Mouse (Mus musculus) splenic B cell, adult 2 months (primary cell): ENCODE results near the gene Cfap54.

ENCODE experiments used
- DNase-seq: peaks from one replicate; pipeline ENCODE4 v3.0.0-alpha.2; 2011; ENCODE audit warnings: low read depth, low spot score
- H3K27me3 ChIP-seq: 2 replicates; pipeline ENCODE4 v1.6.1; 2012; ENCODE audit warnings: mild to moderate bottlenecking, low read length, moderate library complexity, mixed read lengths; ENCODE audit not compliant: control insufficient read depth, poor library complexity, insufficient read depth, severe bottlenecking
- H3K36me3 ChIP-seq: 2 replicates; pipeline ENCODE4 v1.6.1; 2012; ENCODE audit warnings: mild to moderate bottlenecking, low read length, moderate library complexity, mixed read lengths; ENCODE audit not compliant: control insufficient read depth, poor library complexity, insufficient read depth, severe bottlenecking

The Cfap54 gene

GRCm38 (mm10) chr10:92878000-92878399, 203.4 kb downstream of the Cfap54 start:
- no peak for DNase-seq
- H3K27me3 ChIP-seq: no peaks in the 10 kb centered on the region
- H3K36me3 ChIP-seq: no peaks in the 10 kb centered on the region

DNA sequence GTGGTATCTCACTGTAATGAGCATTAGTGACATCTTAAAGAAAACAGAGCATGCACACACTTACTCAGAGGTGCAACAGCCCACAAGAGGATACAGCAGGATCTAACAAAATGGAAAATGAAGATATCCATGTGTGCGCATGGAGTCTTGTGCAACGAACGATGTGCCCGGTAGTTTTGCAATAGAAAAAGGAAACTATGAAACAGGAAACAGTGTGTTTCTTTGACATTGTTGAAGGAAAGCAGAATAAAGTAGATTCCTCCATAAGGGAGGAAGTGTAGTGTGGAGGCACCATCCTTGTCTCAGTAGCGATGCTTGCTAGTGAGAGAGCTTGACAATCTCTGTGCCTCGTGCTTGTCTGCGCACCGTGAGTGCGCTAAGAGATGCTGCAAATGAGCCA, 240.4 kb downstream of the Cfap54 start:
- no peak for DNase-seq
- Histone ChIP-seq H3K36me3 (no peaks in the 10 kb centered on the region), H3K27me3 (no peaks in the 10 kb centered on the region)

- H3K27me3 ChIP-seq: no peaks in the 10 kb centered on the region
- no peak for DNase-seq
- no peaks in the 10 kb centered on the region for H3K36me3 ChIP-seq
Measured at GRCm38 (mm10) chr10:92837572-92837971, 243.8 kb downstream of the Cfap54 start.

- no peaks in the 10 kb centered on the region for H3K27me3 ChIP-seq
- H3K36me3 ChIP-seq: no peaks in the 10 kb centered on the region
- no peak for DNase-seq
Measured at GRCm38 (mm10) chr10:92837045-92837444, 244.4 kb downstream of the Cfap54 start.

DNA sequence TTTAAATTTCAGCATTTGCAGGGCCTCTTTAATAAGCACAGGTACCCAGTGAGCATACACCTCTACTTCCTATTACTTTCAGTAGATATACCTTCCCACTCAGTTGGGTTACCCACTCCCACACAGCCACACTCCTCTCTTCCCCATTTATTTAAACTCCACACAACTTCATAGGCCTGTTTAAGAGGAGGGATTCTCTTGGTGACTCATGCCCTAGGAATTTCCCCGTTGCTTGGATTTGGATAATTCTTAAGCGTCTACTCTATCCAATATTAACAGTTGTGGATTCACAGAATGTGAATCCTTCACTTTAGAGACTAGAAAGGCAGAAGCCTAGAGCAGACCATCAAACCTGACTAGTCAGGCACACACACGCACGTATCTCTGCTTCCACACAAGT, 259.9 kb downstream of the Cfap54 start:
- H3K27me3 ChIP-seq: no peaks in the 10 kb centered on the region
- no peaks in the 10 kb centered on the region for H3K36me3 ChIP-seq
- DNase-seq: no peak

GRCm38 (mm10) chr10:92818190-92818589, 263.2 kb downstream of the Cfap54 start:
- no peaks in the 10 kb centered on the region for H3K27me3 ChIP-seq
- DNase-seq: no peak
- no peaks in the 10 kb centered on the region for H3K36me3 ChIP-seq

GRCm38 (mm10) chr10:92816903-92817302, 264.5 kb downstream of the Cfap54 start:
- DNase-seq: no peak
- Histone ChIP-seq H3K36me3 (no peaks in the 10 kb centered on the region), H3K27me3 (no peaks in the 10 kb centered on the region)

GRCm38 (mm10) chr10:92810894-92811293, 270.5 kb downstream of the Cfap54 start:
- Histone ChIP-seq H3K27me3 (no peaks in the 10 kb centered on the region), H3K36me3 (no peaks in the 10 kb centered on the region)
- no peak for DNase-seq

- no peaks in the 10 kb centered on the region for H3K27me3 ChIP-seq
- DNase-seq: no peak
- no peaks in the 10 kb centered on the region for H3K36me3 ChIP-seq
Measured at GRCm38 (mm10) chr10:92791908-92792307, 289.5 kb downstream of the Cfap54 start.

- H3K36me3 ChIP-seq: no peaks in the 10 kb centered on the region
- no peak for DNase-seq
Measured at GRCm38 (mm10) chr10:92791531-92791900, 289.9 kb downstream of the Cfap54 start.

GRCm38 (mm10) chr10:92790893-92791530, 290.4 kb downstream of the Cfap54 start:
- DNase-seq: no peak
- Histone ChIP-seq H3K36me3 (no peaks in the 10 kb centered on the region), H3K27me3 (no peaks in the 10 kb centered on the region)

More at GRCm38 (mm10) chr10:92791531-92791900, 289.9 kb downstream of the Cfap54 start:
- no peaks in the 10 kb centered on the region for H3K27me3 ChIP-seq

GRCm38 (mm10) chr10:92790247-92790646, 291.2 kb downstream of the Cfap54 start:
- DNase-seq: no peak
- no peaks in the 10 kb centered on the region for H3K36me3 ChIP-seq

GRCm38 (mm10) chr10:92788410-92789096, 292.9 kb downstream of the Cfap54 start:
- no peaks in the 10 kb centered on the region for H3K27me3 ChIP-seq
- no peak for DNase-seq
- no peaks in the 10 kb centered on the region for H3K36me3 ChIP-seq

More at GRCm38 (mm10) chr10:92790247-92790646, 291.2 kb downstream of the Cfap54 start:
- H3K27me3 ChIP-seq: no peaks in the 10 kb centered on the region

- Histone ChIP-seq H3K36me3 (no peaks in the 10 kb centered on the region), H3K27me3 (no peaks in the 10 kb centered on the region)
Measured at GRCm38 (mm10) chr10:92782691-92783090, 298.7 kb downstream of the Cfap54 start.

GRCm38 (mm10) chr10:92754359-92754758, 327.1 kb downstream of the Cfap54 start:
- H3K27me3 ChIP-seq: no peaks in the 10 kb centered on the region
- H3K36me3 ChIP-seq: no peaks in the 10 kb centered on the region
- DNase-seq: no peak

More at GRCm38 (mm10) chr10:92782691-92783090, 298.7 kb downstream of the Cfap54 start:
- no peak for DNase-seq
